Mouse (Mus musculus) forebrain, postnatal 0 days (tissue): ENCODE data around the gene Sprr2e. TPM values are rescaled to one million over a fixed set of nuclear protein-coding genes. Genes with fewer than 3 reads are reported as not detected.
A peak's percentile ranks its signal among the peaks of the same experiment; 100 is the strongest.

ENCODE experiments used
- ATAC-seq: fragments of 200-750 bp; cut with Nextera tagmentation; 2 replicates; pipeline ENCODE4 v1.8.0; 2017; ENCODE audit warnings: mild to moderate bottlenecking, moderate library complexity
- DNase-seq: peaks from one replicate; pipeline ENCODE4 v3.0.0-alpha.2; 2015
- H3K27ac ChIP-seq: fragments of 300-500 bp; sonication (generic); 2 replicates; pipeline ENCODE4 v1.5.1; 2014; ENCODE audit warnings: low read depth, mild to moderate bottlenecking, antibody characterized with exemption, low read length, moderate library complexity, mixed read lengths
- H3K27me3 ChIP-seq: fragments of 300-500 bp; sonication (generic); 2 replicates; pipeline ENCODE4 v1.6.1; 2014; ENCODE audit warnings: mild to moderate bottlenecking, low read length, mixed read lengths; ENCODE audit not compliant: insufficient read depth
- H3K36me3 ChIP-seq: fragments of 300-500 bp; sonication (generic); 2 replicates; pipeline ENCODE4 v1.6.1; 2014; ENCODE audit warnings: mild to moderate bottlenecking, moderate library complexity; ENCODE audit not compliant: insufficient read depth
- H3K4me1 ChIP-seq: fragments of 300-500 bp; sonication (generic); 2 replicates; pipeline ENCODE4 v1.6.1; 2014; ENCODE audit warnings: antibody characterized with exemption; ENCODE audit not compliant: insufficient read depth
- H3K4me2 ChIP-seq: fragments of 300-500 bp; sonication (generic); 2 replicates; pipeline ENCODE4 v1.6.1; 2014; ENCODE audit warnings: low read depth, mild to moderate bottlenecking, moderate library complexity
- H3K4me3 ChIP-seq: fragments of 300-500 bp; sonication (generic); 2 replicates; pipeline ENCODE4 v1.5.1; 2014; ENCODE audit warnings: low read depth, low read length, mixed read lengths
- H3K9ac ChIP-seq: fragments of 300-500 bp; sonication (generic); 2 replicates; pipeline ENCODE4 v1.6.1; 2014; ENCODE audit warnings: mild to moderate bottlenecking
- H3K9me3 ChIP-seq: fragments of 300-500 bp; sonication (generic); 2 replicates; pipeline ENCODE4 v1.6.1; 2016; ENCODE audit warnings: low read length
- CTCF ChIP-seq: sonication (generic); IDR thresholded peaks from 2 replicates; pipeline ENCODE4 v1.5.1; 2016; ENCODE audit warnings: antibody characterized with exemption, control low read depth, low read depth
- WGBS: fragments of 180-500 bp; shearing (Covaris S2); extraction: QIAGEN DNeasy Blood & Tissue Kit; methylation state at CpG from one replicate; pipeline ENCODE4 v1.1.7; 2014; 5-methylcytosine and 5-hydroxymethylcytosine counted together
- polyA plus RNA-seq: library from polyadenylated mRNA; unstranded; fragments of >200 nt; fragmentation: Nextera tagmentation; extraction: Ambion mirVana; gene quantifications from 2 replicates; pipeline ENCODE4 v1.2.1, GENCODE M21; 2015
- total RNA-seq: library from RNA; depleted of rRNA; stranded (reverse); fragments of >200 nt; gene quantifications from 2 replicates; pipeline ENCODE4 v1.2.3, GENCODE M21; 2014; rRNA removed

The Sprr2e gene
- total and polyA plus RNA-seq, 2 experiments from 2014 or later, result not detected

GRCm38 (mm10) chr3:92373613-92374012, 21.7 kb downstream of the Sprr2e start:
- H3K4me3 ChIP-seq, result no peak overlapping the region
- no peak overlapping the region for H3K4me2 ChIP-seq
- TF ChIP-seq CTCF, result no peak
- no peak for ATAC-seq
- no peaks in the 10 kb centered on the region for H3K36me3 ChIP-seq
- no peak overlapping the region for H3K9ac ChIP-seq
- H3K9me3 ChIP-seq, result no peaks in the 10 kb centered on the region
- 78% methylated on average over 2 of the region's 2 CpGs for WGBS
- H3K4me1 ChIP-seq, result no peaks in the 10 kb centered on the region
- no peak overlapping the region for H3K27ac ChIP-seq
- no peaks in the 10 kb centered on the region for H3K27me3 ChIP-seq
- DNase-seq, result no peak

- WGBS, result 78% methylated on average over 1 of the region's 1 CpGs
- H3K4me3 ChIP-seq, result no peak within 1 kb of the TSS
- ATAC-seq (no peak), DNase-seq (no peak)
- no peak within 1 kb of the TSS for H3K4me2 ChIP-seq
- no peaks in the 10 kb centered on the region for H3K27me3 ChIP-seq
- TF ChIP-seq CTCF, result no peak
- no peak within 1 kb of the TSS for H3K27ac ChIP-seq
- H3K9ac ChIP-seq, result no peak within 1 kb of the TSS
- no peaks in the 10 kb centered on the region for H3K9me3 ChIP-seq
- no peaks in the 10 kb centered on the region for H3K4me1 ChIP-seq
- H3K36me3 ChIP-seq, result no peaks in the 10 kb centered on the region
Observed at GRCm38 (mm10) chr3:92385385-92385784, 33.4 kb downstream of the Sprr2e start, which contains the start of gene Sprr2h. TSS of gene Sprr2h (plus strand) at chr3:92385685.

- Histone ChIP-seq H3K4me2 (no peak overlapping the region), H3K27ac (no peak overlapping the region), H3K9ac (no peak overlapping the region), H3K4me3 (no peak overlapping the region), H3K36me3 (no peaks in the 10 kb centered on the region), H3K9me3 (no peaks in the 10 kb centered on the region), H3K4me1 (no peaks in the 10 kb centered on the region), H3K27me3 (no peaks in the 10 kb centered on the region)
- 48% methylated on average over 1 of the region's 1 CpGs for WGBS
- ATAC-seq (no peak), DNase-seq (peak; percentile 4)
- TF ChIP-seq CTCF, result peak; percentile 59
Observed at GRCm38 (mm10) chr3:92394301-92394700, 42.4 kb downstream of the Sprr2e start.

Other genes starting within 250 kb of the Sprr2e start
- 0.33 TPM in 1 of 2 replicates, not detected in the other for gene Prr9, start 228.2 kb upstream of the Sprr2e start, total RNA-seq
- not detected in 2 replicates for gene Prr9, start 228.2 kb upstream of the Sprr2e start, polyA plus RNA-seq
- not detected in 2 replicates for gene Lelp1, start 209.4 kb upstream of the Sprr2e start, total RNA-seq
- not detected in 2 replicates for gene Lelp1, start 209.4 kb upstream of the Sprr2e start, polyA plus RNA-seq
- gene Sprr2a1, start 136.3 kb upstream of the Sprr2e start, total RNA-seq, result not detected in 2 replicates
- not detected in 2 replicates for gene Sprr2a1, start 136.3 kb upstream of the Sprr2e start, polyA plus RNA-seq
- gene Sprr2a2, start 136.2 kb upstream of the Sprr2e start, total RNA-seq, result not detected in 2 replicates
- gene Sprr2a2, start 136.2 kb upstream of the Sprr2e start, polyA plus RNA-seq, result not detected in 2 replicates
- not detected in 2 replicates for gene Sprr2a3, start 66.7 kb upstream of the Sprr2e start, total RNA-seq
- not detected in 2 replicates for gene Sprr2a3, start 66.7 kb upstream of the Sprr2e start, polyA plus RNA-seq
- gene Sprr2b, start 35.5 kb upstream of the Sprr2e start, total RNA-seq, result not detected in 2 replicates
- not detected in 2 replicates for gene Sprr2b, start 35.5 kb upstream of the Sprr2e start, polyA plus RNA-seq
- gene Sprr2d, start 13.0 kb upstream of the Sprr2e start, total RNA-seq, result not detected in 2 replicates
- not detected in 2 replicates for gene Sprr2d, start 13.0 kb upstream of the Sprr2e start, polyA plus RNA-seq
- not detected in 2 replicates for gene Sprr2f, start 13.0 kb downstream of the Sprr2e start, total RNA-seq
- not detected in 2 replicates for gene Sprr2f, start 13.0 kb downstream of the Sprr2e start, polyA plus RNA-seq
- gene Sprr2h, start 33.5 kb downstream of the Sprr2e start, total RNA-seq, result not detected in 2 replicates
- not detected in 2 replicates for gene Sprr2h, start 33.5 kb downstream of the Sprr2e start, polyA plus RNA-seq
- gene Sprr2i, start 55.8 kb downstream of the Sprr2e start, total RNA-seq, result not detected in 2 replicates
- gene Sprr2i, start 55.8 kb downstream of the Sprr2e start, polyA plus RNA-seq, result not detected in 2 replicates
- gene Sprr2j-ps, start 65.9 kb downstream of the Sprr2e start, total RNA-seq, result not detected in 2 replicates
- gene Sprr2j-ps, start 65.9 kb downstream of the Sprr2e start, polyA plus RNA-seq, result not detected in 2 replicates
- gene Gm9774, start 77.3 kb downstream of the Sprr2e start, total RNA-seq, result 2.5 and 6.5 TPM in 2 replicates
- 9.2 and 12.0 TPM in 2 replicates for gene Gm9774, start 77.3 kb downstream of the Sprr2e start, polyA plus RNA-seq
- not detected in 2 replicates for gene Sprr2k, start 80.4 kb downstream of the Sprr2e start, total RNA-seq
- gene Sprr2k, start 80.4 kb downstream of the Sprr2e start, polyA plus RNA-seq, result not detected in 2 replicates
- not detected in 2 replicates for gene Sprr1b, start 86.6 kb downstream of the Sprr2e start, total RNA-seq
- not detected in 2 replicates for gene Sprr1b, start 86.6 kb downstream of the Sprr2e start, polyA plus RNA-seq
- not detected in 2 replicates for gene Sprr3, start 106.6 kb downstream of the Sprr2e start, total RNA-seq
- gene Sprr3, start 106.6 kb downstream of the Sprr2e start, polyA plus RNA-seq, result not detected in 2 replicates
- not detected in 2 replicates for gene Sprr1a, start 133.8 kb downstream of the Sprr2e start, total RNA-seq
- gene Sprr1a, start 133.8 kb downstream of the Sprr2e start, polyA plus RNA-seq, result not detected in 2 replicates
- not detected in 2 replicates for gene Sprr4, start 148.3 kb downstream of the Sprr2e start, total RNA-seq
- gene Sprr4, start 148.3 kb downstream of the Sprr2e start, polyA plus RNA-seq, result not detected in 2 replicates
- not detected in 2 replicates for gene 2310046K23Rik, start 182.4 kb downstream of the Sprr2e start, total RNA-seq
- not detected in 2 replicates for gene 2310046K23Rik, start 182.4 kb downstream of the Sprr2e start, polyA plus RNA-seq
- not detected in 2 replicates for gene Ivl, start 221.6 kb downstream of the Sprr2e start, total RNA-seq
- gene Ivl, start 221.6 kb downstream of the Sprr2e start, polyA plus RNA-seq, result not detected in 2 replicates
- not detected in 2 replicates for gene Smcp, start 236.9 kb downstream of the Sprr2e start, total RNA-seq
- gene Smcp, start 236.9 kb downstream of the Sprr2e start, polyA plus RNA-seq, result not detected in 2 replicates